Mouse (Mus musculus): ENCODE measurements around the gene Zfp286. TPM values are rescaled to one million over a fixed set of nuclear protein-coding genes. Genes with fewer than 3 reads are reported as not detected.

Zfp286 gene
- total RNA-seq, 2 experiments from 2014 or later: 24.3 to 33.1 TPM

DNA sequence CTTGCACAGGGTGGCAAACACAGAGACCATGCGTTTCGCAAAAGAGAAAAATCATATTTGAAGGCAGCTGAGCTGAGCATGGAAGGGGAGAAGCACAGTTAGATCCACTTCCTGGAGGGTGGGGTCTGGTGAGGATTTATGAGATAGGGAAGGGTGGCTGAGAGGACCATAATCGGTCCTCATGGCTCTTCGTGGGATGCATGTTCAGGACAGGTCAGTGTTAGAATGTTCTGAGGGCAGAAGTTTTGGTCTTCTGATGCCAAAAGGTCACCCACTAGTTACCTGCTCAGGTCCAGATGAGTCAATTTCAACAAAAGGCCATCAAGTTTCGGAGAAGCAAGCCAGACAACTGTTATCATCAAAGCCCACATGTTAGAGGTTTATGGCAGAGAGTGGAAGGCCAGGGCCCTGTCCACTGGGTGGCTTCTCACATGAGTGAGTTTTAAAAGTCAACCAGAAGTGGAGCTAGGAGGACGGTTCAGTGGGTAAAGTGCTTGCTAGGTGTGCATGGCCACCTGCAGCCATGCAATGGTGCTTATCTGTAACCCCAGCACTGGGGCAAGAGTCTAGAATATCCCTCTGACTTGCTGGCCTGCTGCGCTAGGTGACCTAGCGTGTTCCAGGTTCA is 29.9 kb upstream of the Zfp286 start:
- Histone ChIP-seq H3K4me3 (no peak overlapping the region), H3K27ac (no peak overlapping the region)
- DNase-seq (ENCODE audit: low spot score in 2 of 2): no peak
- TF ChIP-seq CTCF (conservative IDR thresholded peaks at IDR 0.05): no peak

DNA sequence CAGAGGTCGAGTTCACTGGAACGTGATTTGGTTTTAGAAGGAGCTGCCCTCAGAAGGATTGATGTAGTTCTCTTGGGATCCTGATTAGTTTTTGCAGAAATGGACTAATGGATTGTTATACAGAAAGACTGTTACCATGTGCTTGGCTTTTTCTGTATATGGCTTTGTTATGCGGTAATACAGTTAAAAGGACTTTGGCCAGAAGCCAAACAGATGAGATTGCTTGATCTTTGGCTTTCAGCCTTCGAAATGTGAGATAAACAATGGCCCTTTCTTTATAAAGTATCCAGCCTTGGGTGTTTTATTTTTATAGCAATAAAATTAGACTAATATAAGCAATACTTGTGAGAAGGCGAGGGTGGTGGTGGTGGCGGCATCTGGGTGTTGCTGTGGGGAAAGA is 27.3 kb upstream of the Zfp286 start:
- no peak for TF ChIP-seq CTCF (conservative IDR thresholded peaks at IDR 0.05)
- no peak for DNase-seq (ENCODE audit: low spot score in 2 of 2)
- Histone ChIP-seq H3K27ac (no peak overlapping the region), H3K4me3 (no peak overlapping the region)

GRCm38 (mm10) chr11:62815438-62815837 is 26.2 kb upstream of the Zfp286 start:
- TF ChIP-seq CTCF (conservative IDR thresholded peaks at IDR 0.05): no peak
- Histone ChIP-seq H3K27ac (no peak overlapping the region), H3K4me3 (no peak overlapping the region)
- no peak for DNase-seq (ENCODE audit: low spot score in 2 of 2)

DNA sequence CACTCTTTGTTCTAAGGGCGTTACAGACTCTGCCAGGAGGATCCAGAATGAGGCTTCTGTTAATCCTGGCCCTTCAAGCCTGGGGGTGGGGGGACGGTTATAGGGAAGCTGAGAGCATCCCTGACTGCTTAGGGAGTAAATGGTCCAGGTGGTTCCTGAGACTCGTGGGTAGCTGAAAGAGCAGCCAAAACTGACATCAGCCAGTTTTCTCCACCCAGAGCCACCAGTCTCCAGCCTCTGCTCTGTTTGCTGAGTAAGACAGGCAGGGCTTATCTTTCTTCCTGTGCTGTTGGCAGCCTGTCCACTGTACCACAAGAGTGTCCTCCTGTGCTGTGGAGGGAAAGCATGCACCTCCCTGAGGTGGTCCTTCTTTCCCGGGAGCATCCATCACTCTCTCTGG is 25.4 kb upstream of the Zfp286 start:
- no peak for DNase-seq (ENCODE audit: low spot score in 2 of 2)
- H3K4me3 ChIP-seq: no peak overlapping the region
- no peak for TF ChIP-seq CTCF (conservative IDR thresholded peaks at IDR 0.05)
- H3K27ac ChIP-seq: no peak overlapping the region

DNA sequence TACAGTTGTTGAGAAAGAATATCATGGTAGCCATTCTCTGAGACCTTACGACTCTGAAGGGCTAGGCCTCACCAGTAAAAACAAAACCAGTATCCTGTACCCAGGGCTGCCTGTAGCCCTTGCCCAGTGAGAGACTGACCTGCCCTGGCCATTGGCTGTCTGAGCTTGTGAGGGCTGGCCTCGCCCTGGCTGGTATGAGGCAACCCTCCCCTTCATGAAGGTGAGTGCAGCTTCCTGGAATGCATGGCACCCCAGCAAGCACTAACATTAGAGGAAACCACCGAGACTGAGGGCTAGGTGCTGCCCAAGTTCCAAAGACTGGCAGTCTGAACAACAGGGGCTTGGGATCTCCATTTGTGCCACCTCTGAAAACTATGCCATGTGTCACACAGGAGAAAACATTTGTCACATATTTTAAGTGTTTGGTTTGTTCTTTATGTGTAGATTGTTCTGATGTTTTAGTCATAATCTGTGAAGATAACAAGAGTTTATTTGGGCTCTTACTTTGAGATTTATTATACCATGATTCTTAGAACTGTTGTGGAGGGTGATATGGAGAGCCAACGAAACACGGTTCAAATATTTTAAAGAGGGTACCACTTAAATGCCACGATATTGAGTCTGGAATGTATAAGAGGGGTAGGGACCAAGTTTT is 24.8 kb upstream of the Zfp286 start:
- Histone ChIP-seq H3K27ac (no peak overlapping the region), H3K4me3 (no peak overlapping the region)
- no peak for TF ChIP-seq CTCF (conservative IDR thresholded peaks at IDR 0.05)
- no peak for DNase-seq (ENCODE audit: low spot score in 2 of 2)

DNA sequence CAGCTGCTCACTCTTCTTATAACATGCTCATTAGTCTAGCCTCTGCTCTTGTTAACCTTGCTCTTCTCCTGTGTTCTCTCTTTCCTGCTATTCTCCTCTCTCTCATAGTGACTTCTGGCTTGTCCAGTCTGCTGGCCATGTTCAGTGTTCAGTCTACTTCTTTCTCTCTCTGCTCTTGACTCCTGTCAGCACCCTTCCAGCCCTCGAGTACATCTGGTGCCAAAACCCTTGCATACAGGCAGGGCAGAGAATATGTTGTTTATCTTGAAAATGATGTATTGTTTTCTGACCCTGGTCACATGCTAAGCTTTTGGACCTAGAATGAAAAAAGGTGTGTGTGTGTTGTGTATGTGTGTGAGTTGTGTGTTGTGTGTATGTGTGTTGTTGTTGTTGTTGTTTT is 24.2 kb upstream of the Zfp286 start:
- Histone ChIP-seq H3K27ac (no peak overlapping the region), H3K4me3 (no peak overlapping the region)
- TF ChIP-seq CTCF (conservative IDR thresholded peaks at IDR 0.05): no peak

DNA sequence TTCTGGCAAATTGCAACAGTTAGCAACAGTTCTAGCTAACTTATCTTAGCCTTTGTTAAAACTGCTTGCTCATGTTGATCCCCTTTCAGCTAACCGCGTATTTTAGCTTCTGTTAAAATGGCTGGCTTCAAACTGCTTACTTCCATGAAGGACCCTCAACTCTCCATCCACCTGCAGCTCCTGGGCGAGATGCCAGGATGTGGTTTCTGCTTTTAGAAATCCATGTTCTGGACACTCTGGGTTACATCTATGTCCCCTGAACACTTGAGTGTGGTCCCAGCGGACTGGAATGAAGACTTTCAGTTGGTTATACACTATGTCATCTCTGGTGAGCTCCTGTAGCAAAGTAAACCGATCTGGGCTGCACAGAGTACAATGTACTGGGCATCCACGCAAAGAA is 23.0 kb upstream of the Zfp286 start:
- H3K27ac ChIP-seq: no peak overlapping the region
- H3K4me3 ChIP-seq: no peak overlapping the region
- no peak for DNase-seq (ENCODE audit: low spot score in 2 of 2)
- TF ChIP-seq CTCF (conservative IDR thresholded peaks at IDR 0.05): no peak

More for the DNA sequence above, 24.2 kb upstream of the Zfp286 start:
- no peak for DNase-seq (ENCODE audit: low spot score in 2 of 2)

- no peak for DNase-seq (ENCODE audit: low spot score in 2 of 2)
- peak; percentile 71 for TF ChIP-seq CTCF (conservative IDR thresholded peaks at IDR 0.05)
- no peak overlapping the region for H3K4me3 ChIP-seq
- no peak overlapping the region for H3K27ac ChIP-seq
Measured at GRCm38 (mm10) chr11:62809201-62809600, 19.9 kb upstream of the Zfp286 start.

DNA sequence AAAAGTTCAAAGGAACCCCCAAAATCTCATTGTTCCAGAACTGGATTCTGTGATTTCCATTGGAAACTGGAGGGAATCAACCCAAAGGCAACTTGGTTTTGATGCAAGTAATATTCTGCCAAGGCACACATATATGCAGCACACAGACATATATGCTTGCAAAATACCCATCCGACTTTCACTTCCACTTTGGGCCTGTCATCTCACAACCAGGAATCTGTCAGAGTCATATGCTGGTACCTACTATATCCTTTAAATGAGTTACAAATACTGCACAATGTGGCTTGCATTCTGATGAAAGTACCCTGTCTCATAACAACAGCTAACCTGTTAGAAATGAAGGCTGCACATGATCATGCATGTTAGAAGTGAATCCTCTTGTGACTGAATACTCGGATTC is 18.7 kb upstream of the Zfp286 start:
- no peak for TF ChIP-seq CTCF (conservative IDR thresholded peaks at IDR 0.05)
- no peak overlapping the region for H3K27ac ChIP-seq
- H3K4me3 ChIP-seq: no peak overlapping the region
- DNase-seq (ENCODE audit: low spot score in 2 of 2): no peak

DNA sequence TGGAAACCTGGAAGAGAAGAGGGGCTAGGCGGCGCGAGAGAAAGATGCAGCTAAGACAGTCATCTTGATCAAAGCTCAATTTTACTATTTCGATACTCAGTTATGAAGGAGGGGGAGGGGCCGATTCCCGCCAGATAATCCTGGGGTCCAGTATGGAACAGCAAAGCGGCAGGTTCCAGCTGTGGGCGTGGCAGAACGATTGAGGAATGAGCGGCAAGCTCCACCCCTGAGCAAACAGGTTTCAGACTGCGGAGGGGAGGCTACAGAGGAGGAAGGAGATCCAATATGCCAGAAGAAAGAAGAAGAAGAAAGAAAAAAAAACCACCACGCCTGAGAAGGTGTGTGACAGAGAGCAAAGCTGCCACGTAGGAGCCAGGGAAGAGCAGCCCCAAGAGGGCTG is 14.9 kb upstream of the Zfp286 start:
- no peak for DNase-seq (ENCODE audit: low spot score in 2 of 2)
- TF ChIP-seq CTCF (conservative IDR thresholded peaks at IDR 0.05): no peak
- H3K4me3 ChIP-seq: no peak overlapping the region
- H3K27ac ChIP-seq: no peak overlapping the region

DNA sequence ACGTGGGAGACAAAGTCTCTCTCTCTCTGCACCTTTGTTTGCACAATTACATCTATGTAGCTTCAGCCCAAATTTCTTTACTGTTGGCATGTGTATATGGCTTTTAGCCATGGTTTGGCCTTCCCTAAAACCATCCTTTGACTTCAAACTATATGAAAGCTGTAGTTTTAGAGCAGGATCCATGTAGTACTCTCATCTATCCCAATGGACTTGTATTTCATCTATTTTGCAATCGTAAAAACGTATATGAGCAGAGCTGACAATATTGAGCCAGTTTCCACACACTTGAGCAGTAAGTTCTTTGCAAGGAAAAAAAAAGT is 315 bp upstream of the Zfp286 start:
- Histone ChIP-seq H3K4me3 (peak overlapping the region; percentile 83), H3K27ac (peak overlapping the region; percentile 78)
- no peak for TF ChIP-seq CTCF (conservative IDR thresholded peaks at IDR 0.05)
- DNase-seq (ENCODE audit: low spot score in 2 of 2): no peak

GRCm38 (mm10) chr11:62776510-62776909 is 12.8 kb downstream of the Zfp286 start:
- DNase-seq (ENCODE audit: low spot score in 2 of 2): peak in 1 of 2 experiments; percentile 13
- Histone ChIP-seq H3K4me3 (no peak overlapping the region), H3K27ac (no peak overlapping the region)
- TF ChIP-seq CTCF (conservative IDR thresholded peaks at IDR 0.05): no peak

DNA sequence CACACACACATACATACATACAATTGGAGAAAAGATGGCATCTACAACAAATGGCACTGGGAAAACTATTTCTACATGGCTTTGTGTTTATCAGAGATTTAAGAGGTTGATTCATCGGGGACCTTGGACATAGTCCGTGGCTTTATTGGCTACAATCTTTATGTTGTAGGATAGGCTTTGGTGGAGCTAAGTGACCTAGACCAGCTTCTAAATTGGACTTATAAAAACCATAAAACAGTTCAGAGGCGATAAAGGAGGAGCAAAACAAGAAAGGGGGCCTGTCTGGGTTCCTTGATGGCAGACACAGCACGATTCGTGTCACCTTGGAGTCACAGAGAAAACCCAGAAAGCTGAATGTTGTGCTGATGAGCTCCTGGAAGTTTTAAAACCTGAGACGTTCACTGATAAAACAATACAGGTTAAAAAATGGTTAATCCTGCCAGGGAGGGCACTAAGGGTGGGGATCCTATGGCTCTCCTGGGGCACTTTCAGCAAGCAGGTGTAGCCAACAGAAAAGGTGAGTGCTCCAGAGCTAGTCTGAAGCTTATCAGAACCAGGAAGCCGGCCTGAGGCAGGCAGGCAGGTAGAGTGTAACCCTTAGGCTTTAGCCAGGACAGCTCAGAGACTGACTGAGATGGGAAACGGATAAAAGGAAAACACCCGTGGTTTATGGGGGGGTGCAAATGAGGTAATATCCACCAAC is 28.4 kb downstream of the Zfp286 start:
- TF ChIP-seq CTCF (conservative IDR thresholded peaks at IDR 0.05): no peak
- DNase-seq (ENCODE audit: low spot score in 2 of 2): no peak
- H3K4me3 ChIP-seq: no peak overlapping the region
- no peak overlapping the region for H3K27ac ChIP-seq

DNA sequence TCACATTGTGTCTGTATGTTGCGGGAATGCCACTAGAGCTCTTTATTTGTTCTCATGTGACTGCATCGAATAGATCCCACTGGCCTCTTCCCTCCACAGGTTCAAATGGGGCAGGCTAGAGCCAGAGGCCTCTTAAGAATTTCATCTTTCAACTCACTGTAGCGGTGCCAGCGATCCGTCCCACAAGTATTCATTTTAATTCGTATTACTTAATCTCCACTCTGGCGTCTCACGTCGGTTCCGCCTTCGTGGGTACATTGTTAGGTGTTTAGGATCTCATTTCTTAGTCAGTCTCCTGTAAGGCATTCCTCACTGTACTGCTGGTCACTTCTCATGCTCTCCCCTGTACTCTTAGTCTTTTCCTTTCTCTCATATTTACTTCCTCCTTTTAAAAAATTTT is 30.8 kb downstream of the Zfp286 start:
- H3K4me3 ChIP-seq: no peak overlapping the region
- no peak for DNase-seq (ENCODE audit: low spot score in 2 of 2)
- no peak for TF ChIP-seq CTCF (conservative IDR thresholded peaks at IDR 0.05)

More for the DNA sequence above, 30.8 kb downstream of the Zfp286 start:
- no peak overlapping the region for H3K27ac ChIP-seq
